Mouse (Mus musculus) embryonic fibroblast, embryonic 13.5 days (primary cell): Measurements from ENCODE around the gene Itga8. TPM values are rescaled to one million over a fixed set of nuclear protein-coding genes. Genes with fewer than 3 reads are reported as not detected.

ENCODE experiments used
- H3K27ac ChIP-seq: 2 replicates; pipeline ENCODE4 v1.5.1; 2012; ENCODE audit warnings: low read length, control low read depth, inconsistent platforms; ENCODE audit not compliant: insufficient read depth
- H3K4me1 ChIP-seq: 2 replicates; pipeline ENCODE4 v1.6.1; 2011; ENCODE audit warnings: low read length; ENCODE audit not compliant: control insufficient read depth, insufficient read depth
- H3K4me3 ChIP-seq: 2 replicates; pipeline ENCODE4 v1.5.1; 2011; ENCODE audit warnings: mild to moderate bottlenecking, control low read depth, low read length; ENCODE audit not compliant: insufficient read depth
- CTCF ChIP-seq: IDR thresholded peaks from 2 replicates; pipeline ENCODE4 v1.5.1; 2011; ENCODE audit warnings: mild to moderate bottlenecking, control low read depth, low read length, moderate library complexity, borderline replicate concordance; ENCODE audit not compliant: insufficient read depth
- POLR2A ChIP-seq: IDR thresholded peaks from 2 replicates; pipeline ENCODE4 v1.6.1; 2011; ENCODE audit warnings: low read depth, mild to moderate bottlenecking, control low read depth, low read length, moderate library complexity
- polyA plus RNA-seq: library from polyadenylated mRNA; stranded (reverse); fragments of >200 nt; gene quantifications from 2 replicates; pipeline ENCODE4 v1.2.4, GENCODE M21; 2011; ENCODE audit warnings: low read depth; ENCODE audit not compliant: missing spikeins, insufficient read length

Itga8 gene
- polyA plus RNA-seq, 1 experiment, result 48.7 TPM

GRCm38 (mm10) chr2:12126580-12126979 is 175.1 kb downstream of the Itga8 start:
- Histone ChIP-seq H3K27ac (no peak overlapping the region), H3K4me1 (no peaks in the 10 kb centered on the region), H3K4me3 (no peak overlapping the region)
- TF ChIP-seq POLR2A (no peak), CTCF (no peak)

- H3K4me3 ChIP-seq, result no peak overlapping the region
- no peak overlapping the region for H3K27ac ChIP-seq
- TF ChIP-seq CTCF, result no peak
- no peak for TF ChIP-seq POLR2A
Measured at GRCm38 (mm10) chr2:12115479-12115878, 186.2 kb downstream of the Itga8 start.

DNA sequence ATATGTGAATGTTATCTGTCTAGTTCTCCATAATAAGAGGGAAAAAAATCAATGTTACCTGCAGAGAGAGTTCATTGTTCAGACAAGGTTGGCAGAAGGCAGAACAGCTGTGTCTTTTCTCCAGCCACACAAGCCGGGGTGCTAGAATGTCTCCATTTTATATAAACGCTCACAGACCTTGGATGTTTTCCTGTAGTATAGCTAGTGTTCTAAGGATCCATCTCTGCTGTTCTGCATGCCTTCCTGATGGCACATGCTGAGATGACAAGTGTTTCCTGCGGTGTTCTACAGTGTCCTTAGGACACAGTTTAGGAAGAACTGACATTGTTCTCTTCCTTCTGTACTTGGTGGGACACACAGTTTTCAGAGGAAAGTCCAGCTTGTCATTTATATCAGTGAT is 192.4 kb downstream of the Itga8 start:
- Histone ChIP-seq H3K4me3 (no peak overlapping the region), H3K27ac (no peak overlapping the region), H3K4me1 (no peaks in the 10 kb centered on the region; the same call in 1 of the 2 replicates)
- TF ChIP-seq POLR2A (no peak), CTCF (no peak)

More at GRCm38 (mm10) chr2:12115479-12115878, 186.2 kb downstream of the Itga8 start:
- no peaks in the 10 kb centered on the region for H3K4me1 ChIP-seq

DNA sequence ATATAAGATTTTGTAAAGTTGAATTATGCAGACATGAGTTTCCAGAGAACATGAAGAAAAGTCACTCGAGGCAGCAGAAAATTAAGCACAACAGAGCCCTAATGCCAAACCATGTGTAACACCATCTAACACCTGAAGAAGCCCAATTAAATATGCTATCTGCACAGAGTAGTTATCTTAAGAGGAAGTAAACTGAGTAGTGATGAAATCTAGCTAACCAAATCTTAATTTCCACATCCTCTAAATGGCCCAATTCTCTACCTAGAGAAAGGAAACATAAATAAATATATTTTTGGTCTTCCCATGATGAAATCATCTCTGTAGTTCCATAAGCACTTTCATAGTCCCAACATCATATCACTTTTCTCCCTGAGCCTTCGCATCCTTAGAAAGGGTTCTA is 193.4 kb downstream of the Itga8 start:
- Histone ChIP-seq H3K4me3 (no peak overlapping the region), H3K4me1 (no peaks in the 10 kb centered on the region; the same call in 1 of the 2 replicates), H3K27ac (no peak overlapping the region)
- no peak for TF ChIP-seq POLR2A
- TF ChIP-seq CTCF, result no peak

GRCm38 (mm10) chr2:12107265-12107664 is 194.5 kb downstream of the Itga8 start:
- Histone ChIP-seq H3K27ac (no peak overlapping the region), H3K4me1 (no peaks in the 10 kb centered on the region; the same call in 1 of the 2 replicates), H3K4me3 (no peak overlapping the region)
- TF ChIP-seq POLR2A, result no peak
- TF ChIP-seq CTCF, result no peak

DNA sequence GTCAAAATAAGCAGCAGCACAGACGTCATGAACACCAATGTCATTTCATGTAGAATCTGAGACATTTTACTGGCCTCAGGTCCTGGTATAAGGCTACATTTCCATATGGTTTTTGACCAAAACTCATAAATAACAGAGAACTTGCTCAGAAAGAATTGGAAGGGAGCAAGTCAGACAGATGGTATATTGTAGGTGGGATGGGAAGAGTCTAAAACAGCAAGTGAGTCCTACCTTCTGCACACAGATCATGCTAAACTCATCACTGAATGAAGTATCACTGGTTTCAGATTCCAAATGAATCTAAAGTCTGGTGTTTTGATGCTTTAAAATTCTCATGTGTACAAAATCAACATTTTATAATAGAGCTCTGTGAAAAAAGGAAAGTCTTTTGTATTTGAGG is 198.5 kb downstream of the Itga8 start:
- Histone ChIP-seq H3K4me3 (no peak overlapping the region), H3K27ac (no peak overlapping the region), H3K4me1 (no peaks in the 10 kb centered on the region; the same call in 1 of the 2 replicates)
- TF ChIP-seq CTCF (no peak), POLR2A (no peak)

GRCm38 (mm10) chr2:12092203-12092984 is 209.3 kb downstream of the Itga8 start:
- peaks cover 7% of the 10 kb centered on the region for H3K4me1 ChIP-seq
- peak overlapping the region; percentile 99 for H3K27ac ChIP-seq
- H3K4me3 ChIP-seq, result peak overlapping the region; percentile 25
- no peak for TF ChIP-seq CTCF
- TF ChIP-seq POLR2A, result 0 out of 2 replicates have a peak, but pooled peaks have one; percentile 25

DNA sequence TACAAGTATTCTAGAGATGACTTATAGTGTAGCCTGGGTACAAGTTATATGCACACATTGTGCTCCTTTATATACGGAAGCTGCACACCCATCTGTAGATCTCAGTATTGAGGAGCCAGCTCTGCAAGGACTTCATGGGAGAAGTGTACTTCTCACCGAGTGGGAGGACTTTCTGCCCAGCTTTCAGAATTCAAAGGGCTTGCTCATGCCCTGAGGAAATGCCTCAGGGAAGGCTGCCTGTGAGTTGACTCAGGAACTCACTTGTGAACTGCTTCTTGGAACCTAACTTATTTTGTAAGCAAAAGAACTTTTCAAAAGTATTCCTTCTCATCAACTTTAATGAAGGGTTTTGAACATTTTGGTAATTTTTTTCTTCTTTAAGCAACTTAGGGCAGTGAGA is 210.7 kb downstream of the Itga8 start:
- Histone ChIP-seq H3K27ac (peak overlapping the region; percentile 99), H3K4me3 (no peak overlapping the region), H3K4me1 (peaks cover 7% of the 10 kb centered on the region)
- TF ChIP-seq CTCF (no peak), POLR2A (no peak)

DNA sequence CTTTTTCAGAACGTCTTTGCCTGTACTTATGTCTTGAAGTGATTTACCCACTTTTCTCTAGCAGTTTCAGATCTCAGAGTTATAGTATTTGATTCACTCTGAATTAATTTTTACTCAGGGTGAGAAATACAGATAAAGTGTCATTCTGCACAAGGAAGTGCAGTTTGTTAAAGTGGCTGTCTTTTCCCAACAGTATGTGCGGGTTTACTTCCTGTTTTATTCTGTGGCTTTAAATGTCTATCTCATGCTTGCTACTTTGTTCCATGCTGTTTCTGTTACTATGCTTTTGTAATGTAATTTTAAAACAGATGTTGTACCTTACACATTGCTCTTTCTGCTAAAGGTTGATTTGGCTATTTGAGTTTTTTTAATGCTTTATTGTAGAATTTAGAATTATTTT is 216.2 kb downstream of the Itga8 start:
- Histone ChIP-seq H3K4me3 (no peak overlapping the region), H3K4me1 (no peaks in the 10 kb centered on the region), H3K27ac (no peak overlapping the region)
- no peak for TF ChIP-seq POLR2A

DNA sequence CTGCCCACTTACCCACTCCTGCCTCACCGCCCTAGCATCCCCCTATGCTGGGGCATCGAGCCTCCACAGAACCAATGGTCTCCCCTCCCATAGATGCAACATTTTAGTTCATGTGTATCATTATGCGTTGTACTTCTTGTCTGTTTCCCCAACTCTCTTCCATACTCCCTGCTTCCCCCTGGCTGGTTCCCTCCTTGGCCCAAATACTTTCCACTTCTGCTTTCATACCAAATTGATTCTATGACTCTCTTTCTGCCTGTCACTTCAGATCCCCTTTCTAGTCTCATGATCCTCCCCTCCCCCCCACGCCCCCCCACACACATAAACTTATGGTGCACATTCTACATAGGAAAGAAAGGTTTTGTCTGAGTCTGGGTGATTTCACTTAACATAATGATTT is 217.4 kb downstream of the Itga8 start:
- H3K4me1 ChIP-seq, result no peaks in the 10 kb centered on the region
- H3K27ac ChIP-seq, result no peak overlapping the region
- H3K4me3 ChIP-seq, result no peak overlapping the region
- TF ChIP-seq POLR2A, result no peak
- TF ChIP-seq CTCF, result no peak
